Mouse (Mus musculus) retina, postnatal 7 days (tissue): ENCODE data around the gene 0610009B22Rik.
A peak's percentile ranks its signal among the peaks of the same experiment; 100 is the strongest.
"Not testable (repeated sequence)": the region's sequence is repeated elsewhere in the genome, so short reads cannot be mapped to it uniquely, and the experiment has no call there.

Experiments
- DNase-seq: peaks from one replicate; pipeline ENCODE4 v3.0.0-alpha.2; 2012; ENCODE audit warnings: low read depth, low spot score

Gene 0610009B22Rik

GRCm38 (mm10) chr11:51688330-51689328, at the start of gene 0610009B22Rik:
Gene 0610009B22Rik (minus strand): TSS chr11:51688874.
- DNase-seq, result peak; percentile 100

GRCm38 (mm10) chr11:51734218-51734617, 45.5 kb upstream of the 0610009B22Rik start:
- not testable (repeated sequence) for DNase-seq

DNA sequence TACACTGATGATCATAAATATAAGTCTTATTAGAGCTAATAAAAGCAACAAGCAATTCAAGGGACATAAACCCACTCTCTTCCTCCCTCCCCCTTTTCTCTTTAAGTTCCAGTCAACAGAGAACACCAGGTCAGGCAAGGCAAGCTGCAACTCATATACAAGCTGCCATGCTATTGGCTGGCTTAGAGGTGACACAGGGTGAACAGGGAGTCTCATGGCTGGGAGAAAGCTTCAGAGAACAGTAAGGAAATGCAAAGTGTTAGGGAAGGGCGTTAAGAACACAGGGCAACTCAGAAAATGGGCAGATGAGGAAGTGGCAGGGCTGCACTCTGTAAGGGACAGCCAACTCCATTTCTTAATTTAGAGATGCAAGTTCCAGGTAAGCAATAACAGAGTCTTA, 44.2 kb upstream of the 0610009B22Rik start:
- DNase-seq, result no peak

DNA sequence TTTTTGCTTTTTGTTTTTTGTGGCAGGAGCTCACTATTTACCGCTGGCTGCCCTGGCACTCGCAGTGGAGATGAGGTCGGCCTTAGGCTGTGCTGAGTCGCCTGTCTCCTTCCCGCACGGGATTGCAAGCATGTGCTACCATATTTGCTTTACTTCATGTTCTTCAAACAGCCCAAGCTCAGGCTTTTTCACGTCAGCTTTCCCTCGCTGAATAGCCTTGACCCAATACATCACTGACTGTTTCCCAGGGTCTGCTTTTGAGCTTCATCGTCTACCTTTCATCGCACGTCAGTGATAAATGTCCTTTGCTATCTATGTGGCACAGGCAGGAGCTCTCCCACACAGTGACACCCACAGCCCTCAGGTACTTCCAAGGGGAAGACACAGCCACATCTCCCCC, 32.4 kb upstream of the 0610009B22Rik start:
- DNase-seq, result no peak

GRCm38 (mm10) chr11:51707080-51707479, 18.4 kb upstream of the 0610009B22Rik start:
- DNase-seq, result no peak

GRCm38 (mm10) chr11:51706451-51706850, 17.8 kb upstream of the 0610009B22Rik start:
- no peak for DNase-seq

DNA sequence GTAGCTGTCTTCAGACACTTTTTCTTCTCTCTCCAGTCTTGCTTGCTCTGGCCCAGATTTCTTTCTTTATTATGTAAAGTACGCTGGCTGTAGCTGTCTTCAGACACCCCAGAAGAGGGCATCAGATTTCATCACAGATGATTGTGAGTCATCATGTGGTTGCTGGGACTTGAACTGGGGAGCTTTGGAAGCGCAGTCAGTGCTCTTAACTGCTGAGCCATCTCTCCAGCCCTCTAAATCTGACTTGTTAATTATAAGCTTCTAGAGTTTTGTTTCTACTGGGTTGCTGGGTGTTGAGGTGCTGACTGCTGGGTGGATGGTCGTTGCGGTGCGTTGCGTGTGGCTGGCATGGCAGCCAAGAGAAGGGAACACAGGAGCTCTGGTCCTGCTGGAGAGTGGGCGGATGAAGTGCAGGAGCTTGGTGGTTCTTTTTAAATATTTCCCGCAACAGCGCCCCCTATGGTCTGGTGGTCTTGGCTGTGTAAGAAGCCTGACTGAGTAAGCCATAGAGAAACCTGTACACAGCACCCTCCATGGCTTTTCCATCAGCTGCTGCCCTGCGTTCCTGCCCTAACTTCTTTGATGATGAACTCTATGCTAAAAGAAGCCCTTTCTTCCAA, 14.8 kb upstream of the 0610009B22Rik start:
- DNase-seq, result peak; percentile 13

- DNase-seq, result no peak
These were observed 14.2 kb upstream of the 0610009B22Rik start for GRCm38 (mm10) chr11:51702831-51703230.

DNA sequence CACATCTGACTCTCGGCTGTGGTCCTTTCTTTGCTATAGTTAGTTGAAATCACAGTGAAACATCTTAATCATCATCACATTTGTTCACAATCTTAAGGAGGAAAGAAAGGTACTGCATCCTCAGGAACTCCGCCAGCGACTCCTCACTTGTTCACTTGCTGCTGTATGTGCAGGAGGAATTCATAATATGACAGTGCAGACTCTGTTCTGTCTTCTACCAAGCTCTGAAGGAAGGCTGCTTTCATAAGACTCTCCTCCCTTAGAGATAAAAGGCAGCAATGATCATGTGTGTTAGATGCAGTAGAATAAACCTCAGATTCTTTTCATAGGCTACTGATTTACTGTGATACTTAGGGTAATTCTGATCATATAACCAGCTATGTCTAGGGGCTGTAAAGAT, 6.3 kb upstream of the 0610009B22Rik start:
- DNase-seq, result no peak

DNA sequence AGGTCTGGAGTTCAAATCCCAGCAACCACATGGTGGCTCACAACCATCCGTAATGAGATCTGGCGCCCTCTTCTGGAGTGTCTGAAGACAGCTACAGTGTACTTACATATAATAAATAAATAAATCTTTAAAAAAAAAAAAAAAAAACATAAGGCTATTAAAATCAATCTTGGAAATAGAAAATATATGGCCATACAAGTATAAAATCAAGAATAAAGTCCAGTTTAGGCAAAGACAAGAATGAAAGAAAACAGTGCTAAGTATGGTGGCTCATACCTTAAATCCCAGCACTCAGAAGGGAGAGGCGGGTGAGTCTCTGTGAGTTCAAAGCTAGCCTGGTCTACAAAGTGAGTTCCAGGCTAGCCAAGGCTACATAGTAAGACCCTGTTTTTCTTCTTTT, 1.9 kb upstream of the 0610009B22Rik start:
- DNase-seq, result not testable (repeated sequence)

GRCm38 (mm10) chr11:51689343-51689742, 669 bp upstream of the 0610009B22Rik start:
- no peak for DNase-seq

DNA sequence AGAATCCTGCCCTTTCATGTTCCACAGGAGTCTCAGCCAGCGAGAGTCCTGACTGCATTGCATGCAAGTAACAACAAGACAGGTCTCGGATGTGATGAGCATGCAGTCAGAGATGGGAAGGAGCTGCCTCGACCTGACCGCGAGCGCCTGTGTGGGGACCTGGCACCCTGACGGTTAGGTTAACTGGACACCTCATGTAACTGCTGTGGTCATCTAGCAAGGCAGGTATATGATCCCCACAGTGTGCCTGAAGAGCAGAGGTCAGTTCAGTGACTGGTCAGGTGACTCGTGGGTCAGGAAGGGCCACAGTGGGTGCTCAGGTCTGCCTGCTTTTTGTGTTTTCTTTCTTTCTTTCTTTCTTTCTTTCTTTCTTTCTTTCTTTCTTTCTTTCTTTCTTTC, 6.7 kb downstream of the 0610009B22Rik start:
- DNase-seq, result no peak

DNA sequence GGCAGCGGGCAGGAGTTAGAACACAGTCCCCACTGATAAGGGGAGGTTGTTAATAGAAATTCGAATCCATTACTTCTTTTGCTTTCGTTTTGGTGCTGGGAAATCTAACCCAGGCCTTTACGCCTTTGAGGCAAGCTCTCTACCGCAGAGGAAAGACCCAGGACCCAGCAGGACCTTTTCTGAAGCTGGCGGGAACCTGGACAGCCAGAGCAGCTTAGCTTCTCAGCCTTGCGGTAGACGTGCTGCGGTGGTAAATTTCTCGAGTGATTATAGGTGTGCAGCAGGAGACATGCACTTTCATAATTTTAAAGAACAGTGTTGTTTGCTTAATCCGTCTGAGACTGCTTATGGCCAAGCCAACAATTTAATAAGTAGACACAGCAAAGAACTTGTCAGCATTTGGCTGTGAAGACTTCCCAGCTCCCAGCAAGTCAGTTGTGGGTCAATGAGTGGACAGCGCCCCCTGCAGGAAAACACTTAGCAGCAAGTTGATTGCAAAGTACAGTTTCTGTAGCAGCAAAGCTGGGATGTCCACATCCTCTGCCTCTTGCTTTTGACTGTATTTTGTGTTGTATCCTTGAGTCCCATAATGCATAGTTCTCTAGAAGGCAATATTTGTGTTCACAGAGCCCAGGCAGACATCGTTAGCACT, 7.2 kb downstream of the 0610009B22Rik start:
- peak; percentile 80 for DNase-seq

GRCm38 (mm10) chr11:51679466-51679865, 9.2 kb downstream of the 0610009B22Rik start:
- DNase-seq, result no peak

DNA sequence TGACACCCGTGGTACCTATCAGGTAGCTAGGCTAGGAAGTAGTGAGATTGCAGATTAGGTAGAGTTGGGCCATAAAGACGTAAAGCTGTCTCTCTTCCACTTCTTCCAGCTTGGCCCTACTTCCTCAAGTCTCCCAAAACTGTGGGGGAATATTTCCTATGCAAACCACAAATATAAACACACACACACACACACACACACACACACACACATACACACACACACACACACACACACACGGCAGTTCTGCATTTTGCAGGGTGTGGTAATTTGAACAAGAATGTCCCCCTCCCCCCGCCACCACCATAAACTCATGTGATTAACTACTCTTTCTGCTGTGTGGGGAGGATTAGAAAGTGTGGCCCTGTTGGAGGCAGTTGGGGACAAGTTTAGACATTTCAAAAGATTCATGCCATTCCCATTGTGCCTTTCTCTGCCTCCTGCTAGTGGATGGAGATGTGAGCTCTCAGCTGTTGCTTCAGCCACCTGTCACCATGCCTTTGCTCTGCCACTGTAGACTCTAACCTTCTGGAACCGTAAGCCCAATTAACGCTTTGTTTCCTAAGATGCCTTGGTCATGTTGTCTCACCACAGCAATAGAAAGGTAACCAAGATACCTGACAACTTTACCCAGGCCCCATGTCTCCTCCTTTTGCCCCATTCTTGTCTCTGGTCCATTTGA, 10.8 kb downstream of the 0610009B22Rik start:
- DNase-seq, result no peak

DNA sequence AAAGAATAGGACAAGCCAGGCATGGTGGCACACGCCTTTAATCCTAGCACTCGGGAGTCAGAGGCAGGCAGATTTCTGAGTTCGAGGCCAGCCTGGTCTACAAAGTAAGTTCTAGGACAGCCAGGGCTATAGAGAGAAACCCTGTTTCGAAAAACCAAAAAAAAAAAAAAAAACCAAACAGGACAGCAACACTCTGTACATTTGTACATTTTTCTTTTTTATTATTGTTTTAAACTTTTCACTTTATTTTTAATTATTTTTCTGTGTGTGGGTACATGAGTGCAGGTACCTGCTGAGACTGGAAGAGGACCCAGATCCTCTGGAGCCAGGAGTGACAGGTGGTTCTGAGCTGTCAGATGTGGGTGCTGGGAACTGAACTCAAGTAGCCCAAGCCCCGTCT, 13.3 kb downstream of the 0610009B22Rik start:
- no peak for DNase-seq

DNA sequence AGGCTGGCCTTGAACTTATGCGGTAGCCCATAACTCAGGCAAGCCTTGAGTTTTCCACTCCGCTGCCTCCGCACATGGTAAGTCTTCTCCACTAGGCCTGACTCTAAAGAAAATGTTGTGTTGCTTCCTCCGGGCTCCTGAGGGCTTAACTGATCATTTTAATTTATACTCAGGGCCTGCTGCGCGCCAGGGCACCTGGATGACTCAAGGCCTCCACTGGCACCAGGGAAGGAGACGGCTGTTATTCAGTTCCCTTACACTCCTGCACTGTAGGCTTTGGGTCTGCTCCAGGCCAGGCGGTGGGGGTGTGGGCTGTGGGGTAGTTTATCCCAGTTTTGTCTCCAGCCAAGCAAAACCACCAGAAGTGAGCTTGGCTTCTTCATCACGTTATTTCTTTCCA, 15.4 kb downstream of the 0610009B22Rik start:
- DNase-seq, result no peak

- DNase-seq, result no peak
These were observed 17.3 kb downstream of the 0610009B22Rik start for GRCm38 (mm10) chr11:51671376-51671775.

DNA sequence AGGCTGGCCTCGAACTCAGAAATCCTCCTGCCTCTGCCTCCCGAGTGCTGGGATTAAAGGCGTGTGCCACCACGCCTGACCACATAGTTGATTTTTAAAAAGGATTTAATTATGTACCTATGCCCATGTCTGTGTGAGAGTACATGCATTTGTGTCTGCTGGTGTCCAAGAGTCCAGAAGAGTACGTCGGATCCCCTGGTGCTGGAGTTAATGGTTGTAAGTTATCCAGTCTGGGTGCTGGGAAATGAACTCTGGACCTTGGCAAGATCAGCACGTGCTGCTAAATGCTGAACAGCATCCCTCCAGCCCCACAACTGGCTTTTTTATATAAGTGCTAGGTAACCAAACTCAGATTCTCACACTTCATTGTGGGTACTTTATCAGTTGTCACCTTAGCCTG, 17.8 kb downstream of the 0610009B22Rik start:
- DNase-seq, result no peak

DNA sequence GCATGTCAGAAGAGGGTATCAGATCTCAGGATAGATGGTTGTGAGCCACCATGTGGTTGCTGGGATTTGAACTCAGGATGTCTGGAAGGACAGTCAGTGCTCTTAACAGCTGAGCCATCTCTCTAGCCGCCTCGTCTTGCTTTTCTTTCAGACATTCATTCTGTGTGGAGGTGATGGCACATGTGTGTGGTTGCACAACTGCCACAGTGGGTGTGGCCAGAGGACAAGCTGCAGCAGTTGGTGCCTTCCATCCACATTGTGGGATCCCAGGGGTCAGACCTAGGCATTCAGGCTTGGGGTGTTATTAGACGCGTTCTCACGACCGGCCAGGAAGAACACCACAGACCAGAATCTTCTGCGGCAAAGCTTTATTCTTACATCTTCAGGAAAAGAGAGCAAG, 23.9 kb downstream of the 0610009B22Rik start:
- not testable (repeated sequence) for DNase-seq

- DNase-seq, result no peak
These were observed 26.0 kb downstream of the 0610009B22Rik start for GRCm38 (mm10) chr11:51662632-51663031.
